Mouse (Mus musculus) kidney, adult 2 months (tissue): ENCODE measurements around the gene Gm20838. TPM values are rescaled to one million over a fixed set of nuclear protein-coding genes. Genes with fewer than 3 reads are reported as not detected.
"Not testable (repeated sequence)": the region's sequence is repeated elsewhere in the genome, so short reads cannot be mapped to it uniquely, and the experiment has no call there.

Experiments used
- DNase-seq: peaks from one replicate; pipeline ENCODE4 v3.0.0; 2021
- H3K27ac ChIP-seq: fragments of 200-500 bp; 2 replicates; pipeline ENCODE4 v1.5.1; 2012; ENCODE audit warnings: low read depth, low read length, control low read depth, inconsistent platforms; ENCODE audit not compliant: insufficient read depth
- H3K27me3 ChIP-seq: fragments of 200-500 bp; replicated peaks from 2 replicates; pipeline ENCODE4 v1.6.1; 2012; ENCODE audit warnings: mild to moderate bottlenecking, moderate library complexity, low read length, inconsistent platforms; ENCODE audit not compliant: control insufficient read depth, insufficient read depth
- H3K36me3 ChIP-seq: fragments of 200-500 bp; 2 replicates; pipeline ENCODE4 v1.6.1; 2012; ENCODE audit warnings: mild to moderate bottlenecking, moderate library complexity, low read length, inconsistent platforms; ENCODE audit not compliant: control insufficient read depth, insufficient read depth
- H3K4me1 ChIP-seq: fragments of 200-500 bp; 2 replicates; pipeline ENCODE4 v1.6.1; 2011; ENCODE audit warnings: low read length; ENCODE audit not compliant: control insufficient read depth, insufficient read depth
- H3K4me3 ChIP-seq: fragments of 200-500 bp; 2 replicates; pipeline ENCODE4 v1.5.1; 2011; ENCODE audit warnings: mild to moderate bottlenecking, low read depth, low read length, control low read depth; ENCODE audit not compliant: insufficient read depth
- WGBS: fragments of 180-500 bp; shearing (Covaris S2); methylation state at CpG from one replicate; pipeline ENCODE4 v1.1.7; 2018; 5-methylcytosine and 5-hydroxymethylcytosine counted together
- polyA plus RNA-seq: library from polyadenylated mRNA; depleted of rRNA; stranded (reverse); fragments of >200 nt; gene quantifications from 2 replicates; pipeline ENCODE4 v1.2.3, GENCODE M21; 2012; rRNA removed

Gm20838 gene
- not detected in 2 replicates for polyA plus RNA-seq

GRCm38 (mm10) chrY:33543064-33543463, at the start of gene Gm20838:
TSS of gene Gm20838 (minus strand) at chrY:33543164.
- H3K27me3 ChIP-seq, DNase-seq, H3K36me3 ChIP-seq, H3K27ac ChIP-seq, H3K4me1 ChIP-seq, H3K4me3 ChIP-seq: not testable (repeated sequence)
- no CpG with 5 or more reads among the region's 8 CpGs for WGBS
